Mouse (Mus musculus): ENCODE results near the gene Gm28047.
A peak's percentile ranks its signal among the peaks of the same experiment; 100 is the strongest.
"Not testable (repeated sequence)": the region's sequence is repeated elsewhere in the genome, so short reads cannot be mapped to it uniquely, and the experiment has no call there.

The Gm28047 gene

GRCm38 (mm10) chr15:102624970-102625686 lies at the start of gene Gm28047, which contains the start of gene Atf7:
Gene Gm28047, minus strand, starts transcription at chr15:102625067.
Gene Atf7, minus strand, starts transcription at chr15:102625464.
- DNase-seq: peak; percentile 98

GRCm38 (mm10) chr15:102673548-102673947 lies 48.7 kb upstream of the Gm28047 start:
- DNase-seq: peak; percentile 81

GRCm38 (mm10) chr15:102672215-102673071 lies 47.6 kb upstream of the Gm28047 start, which contains the start of gene Atp5g2:
Gene Atp5g2, minus strand, starts transcription at chr15:102672352.
- no peak for DNase-seq

- DNase-seq: peak; percentile 84
Measured at GRCm38 (mm10) chr15:102671721-102672214, 46.9 kb upstream of the Gm28047 start.

- peak; percentile 99 for DNase-seq
Measured at GRCm38 (mm10) chr15:102670767-102671575, 46.1 kb upstream of the Gm28047 start.

- DNase-seq: no peak
Measured at GRCm38 (mm10) chr15:102670281-102670680, 45.4 kb upstream of the Gm28047 start.

- no peak for DNase-seq
Measured at GRCm38 (mm10) chr15:102669571-102669970, 44.7 kb upstream of the Gm28047 start.

- no peak for DNase-seq
Measured at GRCm38 (mm10) chr15:102665494-102665893, 40.6 kb upstream of the Gm28047 start.

GRCm38 (mm10) chr15:102663825-102664224 lies 39.0 kb upstream of the Gm28047 start:
- DNase-seq: no peak

GRCm38 (mm10) chr15:102662601-102663000 lies 37.7 kb upstream of the Gm28047 start:
- not testable (repeated sequence) for DNase-seq

- no peak for DNase-seq
Measured at GRCm38 (mm10) chr15:102657926-102658381, 33.1 kb upstream of the Gm28047 start.

- DNase-seq: no peak
Measured at GRCm38 (mm10) chr15:102656658-102657057, 31.8 kb upstream of the Gm28047 start.

GRCm38 (mm10) chr15:102651928-102652660 lies 27.2 kb upstream of the Gm28047 start:
- not testable (repeated sequence) for DNase-seq

GRCm38 (mm10) chr15:102651107-102651506 lies 26.2 kb upstream of the Gm28047 start:
- no peak for DNase-seq

- DNase-seq: peak; percentile 86
Measured at GRCm38 (mm10) chr15:102635817-102636216, 10.9 kb upstream of the Gm28047 start.

GRCm38 (mm10) chr15:102634684-102635083 lies 9.8 kb upstream of the Gm28047 start:
- DNase-seq: no peak

- DNase-seq: no peak
Measured at GRCm38 (mm10) chr15:102625687-102626055, 804 bp upstream of the Gm28047 start.

GRCm38 (mm10) chr15:102624291-102624969 lies 437 bp downstream of the Gm28047 start:
- no peak for DNase-seq

- DNase-seq: no peak
Measured at GRCm38 (mm10) chr15:102623121-102623520, 1.7 kb downstream of the Gm28047 start.

GRCm38 (mm10) chr15:102622536-102622935 lies 2.3 kb downstream of the Gm28047 start:
- DNase-seq: no peak

GRCm38 (mm10) chr15:102620765-102621164 lies 4.1 kb downstream of the Gm28047 start:
- no peak for DNase-seq

All from layer of hippocampus, adult 9-11 months (tissue).